Mouse (Mus musculus) R1 (cell line): ENCODE measurements around the gene Fam213b.
A peak's percentile ranks its signal among the peaks of the same experiment; 100 is the strongest.

ENCODE experiments used
- DNase-seq: peaks from one replicate; pipeline ENCODE4 v3.0.0-alpha.2; 2018; ENCODE audit warnings: low read depth, low spot score

The Fam213b gene

GRCm38 (mm10) chr4:154898506-154899446 is at the start of gene Fam213b:
TSS of gene Fam213b (minus strand) at chr4:154899135.
- peak; percentile 98 for DNase-seq

DNA sequence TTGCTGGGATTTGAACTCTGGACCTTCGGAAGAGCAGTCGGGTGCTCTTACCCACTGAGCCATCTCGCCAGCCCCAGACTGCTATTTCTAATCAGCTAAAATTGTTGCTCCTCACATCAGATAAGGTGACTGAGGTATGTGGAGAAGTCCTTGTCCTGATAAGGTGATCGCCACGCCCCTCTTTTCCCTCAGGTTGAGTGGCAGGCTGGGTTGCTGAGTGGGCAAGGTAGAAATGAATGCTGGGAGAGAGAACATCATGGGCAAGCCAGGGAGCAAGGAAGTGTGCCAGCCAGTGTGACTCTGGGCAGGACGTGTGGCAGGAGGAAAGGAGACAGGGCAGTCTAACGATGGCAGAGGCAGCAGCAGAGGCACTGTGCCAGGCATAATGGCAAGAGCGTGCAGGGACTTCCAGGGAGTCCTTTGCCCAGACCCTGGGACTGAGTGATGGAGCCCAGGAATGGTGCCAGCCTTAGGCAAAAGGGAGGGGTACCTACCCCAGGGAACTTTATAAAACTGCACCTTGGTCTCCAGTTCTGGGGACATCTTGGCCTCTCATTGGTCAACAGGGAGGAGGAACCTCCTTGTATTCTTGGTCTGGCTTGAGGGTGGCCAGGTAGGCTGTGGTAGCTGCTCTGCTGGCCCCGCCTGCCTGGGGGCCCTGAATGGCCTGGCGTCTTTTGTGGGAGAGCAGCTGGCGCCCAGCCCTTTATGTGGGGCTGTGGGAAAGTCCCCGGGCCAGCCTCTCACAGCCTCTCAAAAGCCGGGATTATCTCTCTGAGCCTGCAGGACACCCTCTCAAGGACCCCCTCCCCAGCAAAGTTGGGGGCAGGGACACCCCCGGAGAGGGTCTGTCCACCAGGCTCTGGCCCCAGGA is 49.4 kb upstream of the Fam213b start:
- no peak for DNase-seq

DNA sequence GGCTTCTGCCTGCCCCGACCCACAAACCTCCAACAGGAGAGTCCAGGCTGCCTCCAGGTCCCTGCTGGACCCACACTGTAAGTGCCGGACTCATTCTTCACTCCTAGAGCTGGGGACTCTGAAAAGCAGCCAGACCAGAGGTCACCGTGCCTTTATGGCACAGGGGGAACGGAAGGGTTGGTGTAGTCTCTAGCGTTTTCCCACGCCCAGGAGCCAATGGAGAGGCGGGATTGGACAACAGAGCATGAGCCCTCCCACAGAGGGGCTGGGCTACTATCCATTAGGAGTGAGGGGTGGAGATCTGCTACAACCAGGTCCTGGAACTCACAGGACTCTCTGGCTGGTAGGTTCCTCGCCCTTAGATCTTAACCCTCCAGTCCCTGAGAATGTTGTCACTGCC is 47.4 kb upstream of the Fam213b start:
- peak; percentile 96 for DNase-seq

DNA sequence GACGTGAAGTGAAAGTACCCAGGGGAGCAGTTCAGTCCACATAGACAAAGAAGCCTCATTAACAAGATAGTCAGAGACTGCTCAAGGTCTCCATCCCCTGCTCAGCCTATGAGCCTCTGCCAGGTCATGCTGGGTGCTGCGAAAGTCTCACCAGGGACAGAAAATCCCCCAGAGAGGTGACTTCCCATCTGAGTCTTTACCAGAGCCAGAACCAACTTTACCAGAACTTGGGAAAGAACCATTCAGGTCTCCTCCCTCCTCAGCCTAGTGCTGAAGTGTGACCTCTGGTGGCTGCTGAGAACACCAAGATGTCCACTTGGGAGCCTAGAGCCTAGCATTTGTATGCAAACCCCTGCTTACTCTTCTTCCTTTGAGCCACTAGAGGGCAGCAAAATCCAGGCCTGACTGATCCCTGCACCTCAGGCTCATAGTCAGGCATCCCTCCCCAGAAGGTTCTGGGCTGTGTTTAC is 45.2 kb upstream of the Fam213b start:
- peak; percentile 95 for DNase-seq

- DNase-seq, result no peak
Observed at GRCm38 (mm10) chr4:154943323-154944039, 44.5 kb upstream of the Fam213b start.

GRCm38 (mm10) chr4:154942632-154943322 is 43.8 kb upstream of the Fam213b start:
- peak; percentile 70 for DNase-seq

DNA sequence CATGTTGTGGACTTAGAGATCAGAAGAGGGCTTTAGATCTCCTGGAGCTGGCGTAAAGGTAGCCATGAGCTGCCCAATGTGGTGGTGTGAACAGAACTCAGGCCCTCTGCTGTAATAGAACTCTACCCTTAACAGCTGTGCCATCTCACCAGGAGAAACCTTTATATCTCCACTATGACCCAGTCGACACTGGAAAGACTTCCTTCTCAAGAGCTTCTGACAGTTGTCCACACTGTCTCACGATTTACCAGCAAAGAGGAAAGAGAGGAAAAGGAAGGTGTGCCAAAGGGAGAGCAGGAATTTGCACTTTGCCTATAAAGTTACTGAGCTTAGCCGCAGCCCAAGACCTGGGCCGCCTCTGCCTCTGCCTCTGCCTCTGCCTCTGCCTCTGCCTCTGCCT is 42.9 kb upstream of the Fam213b start:
- DNase-seq, result no peak

DNA sequence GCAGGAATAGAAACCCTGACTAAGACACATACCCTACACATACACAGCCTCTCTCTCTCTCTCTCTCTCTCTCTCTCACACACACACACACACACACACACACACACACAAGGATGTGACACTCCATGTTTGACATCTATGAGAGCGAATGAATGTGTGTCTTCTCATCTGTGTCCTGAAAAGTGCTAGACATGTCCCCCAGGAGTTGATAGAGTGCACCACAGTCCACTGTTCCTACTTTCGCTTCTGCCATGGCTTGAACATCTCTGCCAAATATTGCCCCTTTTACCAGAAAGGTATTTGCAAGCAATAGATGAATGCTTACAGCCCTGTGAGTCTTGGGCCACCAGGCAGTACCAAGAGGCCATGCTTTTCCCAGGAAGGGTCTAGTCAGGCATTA is 41.2 kb upstream of the Fam213b start:
- no peak for DNase-seq

- no peak for DNase-seq
Observed at GRCm38 (mm10) chr4:154937746-154938145, 38.8 kb upstream of the Fam213b start.

GRCm38 (mm10) chr4:154936542-154937255 is 37.8 kb upstream of the Fam213b start:
- DNase-seq, result no peak

DNA sequence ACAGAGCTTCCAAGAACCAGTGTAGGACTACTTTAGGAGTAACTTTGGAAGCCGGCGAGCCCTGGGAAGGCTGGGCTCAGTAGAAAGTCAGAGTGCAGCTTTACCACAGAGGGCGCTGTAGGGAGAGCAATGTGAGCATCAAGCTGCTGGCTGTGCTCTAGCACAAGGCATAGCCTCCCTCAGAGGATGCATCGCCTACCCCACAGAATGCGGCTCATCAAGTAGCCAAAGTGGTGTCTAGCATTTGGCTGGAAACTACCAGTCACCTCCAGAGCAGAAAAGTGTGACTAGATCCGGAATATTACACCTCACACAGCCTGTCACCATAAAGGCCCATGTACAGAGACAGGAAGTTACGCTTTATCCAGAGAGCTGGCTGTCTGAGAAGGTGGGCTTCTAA is 36.9 kb upstream of the Fam213b start:
- no peak for DNase-seq

GRCm38 (mm10) chr4:154934800-154935199 is 35.9 kb upstream of the Fam213b start:
- DNase-seq, result no peak

GRCm38 (mm10) chr4:154933306-154933907 is 34.5 kb upstream of the Fam213b start:
- no peak for DNase-seq

GRCm38 (mm10) chr4:154929088-154929660 is 30.2 kb upstream of the Fam213b start:
- no peak for DNase-seq

GRCm38 (mm10) chr4:154928395-154929087 is 29.6 kb upstream of the Fam213b start, which contains the start of gene Tnfrsf14:
TSS of gene Tnfrsf14 (minus strand) at chr4:154928563.
- no peak for DNase-seq

GRCm38 (mm10) chr4:154927899-154928337 is 29.0 kb upstream of the Fam213b start:
- DNase-seq, result no peak

- no peak for DNase-seq
Observed at GRCm38 (mm10) chr4:154926969-154927898, 28.3 kb upstream of the Fam213b start.

DNA sequence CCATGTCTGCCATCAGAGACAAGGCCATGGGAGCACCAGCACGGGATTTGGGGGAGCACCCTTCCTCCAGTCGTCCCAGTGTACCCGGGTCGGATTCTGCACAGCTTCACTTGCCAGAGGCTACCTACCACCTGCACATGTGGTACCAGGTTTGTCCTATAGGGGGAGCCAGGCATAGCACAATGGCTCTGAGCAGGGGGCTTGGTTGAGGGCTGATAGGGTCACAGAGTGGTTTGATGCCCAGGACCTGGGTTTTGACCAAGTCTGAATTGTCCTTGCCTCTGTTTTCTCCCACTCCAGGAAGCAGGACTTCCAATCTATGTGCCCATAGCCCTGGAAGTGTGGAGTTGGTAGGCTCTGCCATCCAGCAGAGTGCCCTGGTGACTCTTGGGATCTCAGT is 26.5 kb upstream of the Fam213b start:
- peak; percentile 73 for DNase-seq
